Mouse (Mus musculus): Measurements from ENCODE around the gene Pm20d1. TPM values are rescaled to one million over a fixed set of nuclear protein-coding genes. Genes with fewer than 3 reads are reported as not detected.

Pm20d1 gene
- polyA plus RNA-seq, 2 experiments = 2.0 to 3.4 TPM

DNA sequence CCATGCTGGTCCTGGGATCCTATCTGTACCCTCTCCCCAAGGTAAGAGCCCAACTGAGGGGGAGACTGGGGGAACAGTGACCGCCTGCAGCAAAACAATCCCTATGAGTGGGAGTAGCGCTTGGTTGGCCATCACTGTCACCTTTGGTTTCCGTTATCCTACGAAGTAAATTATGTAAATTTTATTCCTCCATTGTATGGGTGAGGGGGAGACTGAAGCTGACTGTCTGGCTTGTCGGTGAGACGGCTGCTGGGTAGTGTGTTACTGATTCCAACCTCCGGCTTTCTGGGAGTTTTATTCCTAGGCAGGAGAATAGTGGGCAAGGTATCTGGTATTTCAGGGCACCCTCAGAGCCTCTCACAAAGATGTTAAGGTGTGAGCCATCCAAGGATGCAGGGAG lies 38.4 kb upstream of the Pm20d1 start:
- Histone ChIP-seq H3K4me1 (replicated peaks; ENCODE audit: control insufficient read depth in 2 of 2, insufficient read depth in 2 of 2, low read length in 1 of 2) (peaks cover 2 to 10% of the 10 kb centered on the region in 2 experiments; a peak in 3 of 4 replicates), H3K9ac (replicated peaks) (no peak overlapping the region), H3K36me3 (replicated peaks; ENCODE audit: control insufficient read depth, insufficient read depth, low read depth) (no peaks in the 10 kb centered on the region), H3K27ac (no peak overlapping the region), H3K9me3 (ENCODE audit: control insufficient read depth, low read length) (no peaks in the 10 kb centered on the region), H3K4me3 (ENCODE audit: insufficient read depth in 1 of 2, low read depth in 2 of 2, low read length in 2 of 2) (no peak overlapping the region), H3K27me3 (ENCODE audit: control insufficient read depth, insufficient read depth, low read length) (no peaks in the 10 kb centered on the region), H3K4me2 (ENCODE audit: low read depth) (no peak overlapping the region)
- no peak for TF ChIP-seq EP300 (IDR thresholded peaks at IDR 0.05; ENCODE audit: low read depth)
- DNase-seq (ENCODE audit: low read depth in 3 of 3, low spot score in 3 of 3) (no peak), ATAC-seq (ENCODE audit: insufficient read depth) (no peak)
- 66% methylated on average over 7 of the region's 7 CpGs for WGBS (ENCODE audit: insufficient replicate concordance)

DNA sequence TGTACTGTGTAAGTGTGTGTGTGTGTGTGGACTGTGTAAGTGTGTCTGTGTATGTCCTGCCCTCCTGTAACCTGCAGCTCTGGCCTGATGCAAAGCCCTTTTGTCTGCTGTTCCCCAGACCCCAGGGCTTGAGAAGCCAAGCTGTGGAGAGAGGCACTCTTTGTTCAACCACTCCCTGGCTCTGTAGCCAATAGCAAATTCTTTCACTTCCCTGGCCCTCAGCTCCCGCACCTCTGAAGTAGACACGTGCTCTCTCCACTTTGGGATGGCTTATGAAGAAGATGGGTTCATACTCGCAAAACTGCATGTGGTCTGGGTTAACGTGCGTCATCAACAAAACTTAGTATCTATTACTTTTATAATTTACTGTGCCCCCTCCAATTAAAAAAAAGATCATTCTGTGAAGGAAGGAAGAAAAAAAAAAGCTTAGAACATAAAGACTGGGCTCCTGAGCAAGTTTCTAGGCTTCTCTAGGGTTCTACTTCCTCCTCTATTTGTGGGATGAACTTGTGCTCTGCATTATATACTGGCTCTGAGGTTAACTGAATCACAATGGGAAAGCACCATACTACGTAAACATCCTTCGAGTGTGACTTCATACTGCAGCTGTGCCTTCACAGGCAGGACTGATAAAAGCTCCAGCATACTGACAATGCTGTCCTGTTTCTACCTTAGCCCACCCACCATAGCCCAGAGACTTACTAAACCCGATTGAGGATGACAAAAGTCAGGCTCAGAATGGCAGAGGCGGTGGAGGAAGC lies 37.3 kb upstream of the Pm20d1 start:
- DNase-seq (ENCODE audit: low read depth in 3 of 3, low spot score in 3 of 3) (no peak), ATAC-seq (ENCODE audit: insufficient read depth) (no peak)
- TF ChIP-seq CTCF (IDR thresholded peaks at IDR 0.05; ENCODE audit: low read depth) = no peak
- H3K4me3 ChIP-seq (ENCODE audit: insufficient read depth in 1 of 2, low read depth in 2 of 2, low read length in 2 of 2) = no peak overlapping the region
- no peaks in the 10 kb centered on the region for H3K36me3 ChIP-seq (replicated peaks; ENCODE audit: control insufficient read depth, insufficient read depth, low read depth)
- WGBS (ENCODE audit: insufficient replicate concordance) = 52% methylated on average over 9 of the region's 9 CpGs
- peaks cover 0 to under 1% of the 10 kb centered on the region in 2 experiments; a peak in 2 of 4 replicates for H3K4me1 ChIP-seq (replicated peaks; ENCODE audit: control insufficient read depth in 2 of 2, insufficient read depth in 2 of 2, low read length in 1 of 2)
- H3K27me3 ChIP-seq (ENCODE audit: control insufficient read depth, insufficient read depth, low read length) = no peaks in the 10 kb centered on the region
- no peak overlapping the region for H3K9ac ChIP-seq (replicated peaks)
- no peaks in the 10 kb centered on the region for H3K9me3 ChIP-seq (ENCODE audit: control insufficient read depth, low read length)
- H3K27ac ChIP-seq = no peak overlapping the region
- H3K4me2 ChIP-seq (ENCODE audit: low read depth) = no peak overlapping the region

DNA sequence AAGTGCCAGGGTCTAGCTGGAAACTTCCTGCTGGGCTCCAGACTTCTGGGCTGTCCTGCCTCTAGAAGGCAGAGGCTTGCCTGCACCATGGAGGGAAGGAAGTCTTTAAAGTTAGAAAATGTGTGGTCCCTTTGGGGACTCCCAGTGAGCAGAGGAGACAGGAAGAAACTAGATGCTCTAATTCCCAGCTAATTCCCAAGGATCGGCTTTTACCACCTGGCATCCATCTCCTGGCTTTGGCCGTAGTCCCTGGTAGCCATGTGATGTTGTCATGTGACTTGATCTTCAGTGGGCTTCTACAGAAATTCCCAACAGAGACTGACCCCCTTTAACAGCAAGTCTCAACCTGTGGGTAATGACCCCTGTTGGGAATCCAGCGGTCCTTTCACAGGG lies 36.8 kb upstream of the Pm20d1 start:
- DNase-seq (ENCODE audit: low read depth in 3 of 3, low spot score in 3 of 3) = no peak
- 75% methylated on average over 3 of the region's 3 CpGs for WGBS (ENCODE audit: insufficient replicate concordance)
- no peaks in the 10 kb centered on the region for H3K27me3 ChIP-seq (ENCODE audit: control insufficient read depth, insufficient read depth, low read length)
- no peak for ATAC-seq (ENCODE audit: insufficient read depth)
- H3K4me2 ChIP-seq (ENCODE audit: low read depth) = no peak overlapping the region
- no peaks in the 10 kb centered on the region for H3K36me3 ChIP-seq (replicated peaks; ENCODE audit: control insufficient read depth, insufficient read depth, low read depth)
- H3K4me1 ChIP-seq (replicated peaks; ENCODE audit: control insufficient read depth in 2 of 2, insufficient read depth in 2 of 2, low read length in 1 of 2) = no peaks in the 10 kb centered on the region
- H3K9ac ChIP-seq (replicated peaks) = no peak overlapping the region
- no peak overlapping the region for H3K27ac ChIP-seq
- H3K4me3 ChIP-seq (ENCODE audit: insufficient read depth in 1 of 2, low read depth in 2 of 2, low read length in 2 of 2) = no peak overlapping the region
- no peak for TF ChIP-seq EP300 (IDR thresholded peaks at IDR 0.05; ENCODE audit: low read depth)
- TF ChIP-seq CTCF (IDR thresholded peaks at IDR 0.05; ENCODE audit: low read depth) = no peak
- no peaks in the 10 kb centered on the region for H3K9me3 ChIP-seq (ENCODE audit: control insufficient read depth, low read length)

DNA sequence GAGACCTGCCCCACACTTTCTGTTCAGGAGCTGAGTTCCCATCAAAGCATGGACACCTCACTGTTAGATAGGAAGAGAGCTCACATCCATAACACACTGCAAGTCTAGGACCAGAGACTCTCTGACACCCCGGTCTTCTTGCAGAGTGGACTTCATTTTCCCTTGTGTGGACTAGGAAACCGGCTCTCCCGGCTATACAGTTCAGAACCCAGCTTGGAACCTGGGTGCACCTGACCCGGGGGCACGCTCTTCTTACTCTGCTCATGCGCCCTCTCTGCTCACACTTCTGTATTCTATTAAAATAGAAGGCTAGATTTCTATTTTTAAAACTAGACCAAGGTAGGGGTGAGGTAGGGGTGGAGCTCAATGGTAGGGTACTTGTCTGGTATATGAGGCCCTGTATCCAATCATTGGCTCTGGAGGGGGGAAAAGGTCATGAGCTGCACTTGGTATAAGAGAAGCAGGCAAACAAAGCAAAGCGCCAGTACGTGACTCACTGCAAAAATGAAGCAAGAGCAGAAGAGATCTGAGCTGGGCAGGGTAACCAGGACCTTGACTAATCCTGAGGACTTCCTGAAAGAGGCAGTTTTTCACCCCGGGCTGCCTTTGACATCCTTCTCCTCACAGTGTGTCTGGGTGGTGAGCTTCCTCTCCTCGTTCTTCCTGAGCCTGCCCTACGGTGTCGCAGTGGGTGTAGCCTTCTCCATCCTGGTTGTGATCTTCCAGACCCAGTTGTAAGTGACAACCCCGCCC lies 35.9 kb upstream of the Pm20d1 start:
- no peaks in the 10 kb centered on the region for H3K4me1 ChIP-seq (replicated peaks; ENCODE audit: control insufficient read depth in 2 of 2, insufficient read depth in 2 of 2, low read length in 1 of 2)
- 48% methylated on average over 13 of the region's 13 CpGs for WGBS (ENCODE audit: insufficient replicate concordance)
- DNase-seq (ENCODE audit: low read depth in 3 of 3, low spot score in 3 of 3) (peak in 1 of 3 experiments; percentile 13), ATAC-seq (ENCODE audit: insufficient read depth) (no peak)
- H3K27me3 ChIP-seq (ENCODE audit: control insufficient read depth, insufficient read depth, low read length) = no peaks in the 10 kb centered on the region
- no peak overlapping the region for H3K27ac ChIP-seq
- no peaks in the 10 kb centered on the region for H3K9me3 ChIP-seq (ENCODE audit: control insufficient read depth, low read length)
- no peaks in the 10 kb centered on the region for H3K36me3 ChIP-seq (replicated peaks; ENCODE audit: control insufficient read depth, insufficient read depth, low read depth)
- TF ChIP-seq EP300 (IDR thresholded peaks at IDR 0.05; ENCODE audit: low read depth) = no peak
- H3K4me3 ChIP-seq (ENCODE audit: insufficient read depth in 1 of 2, low read depth in 2 of 2, low read length in 2 of 2) = no peak overlapping the region
- H3K9ac ChIP-seq (replicated peaks) = no peak overlapping the region
- no peak overlapping the region for H3K4me2 ChIP-seq (ENCODE audit: low read depth)

DNA sequence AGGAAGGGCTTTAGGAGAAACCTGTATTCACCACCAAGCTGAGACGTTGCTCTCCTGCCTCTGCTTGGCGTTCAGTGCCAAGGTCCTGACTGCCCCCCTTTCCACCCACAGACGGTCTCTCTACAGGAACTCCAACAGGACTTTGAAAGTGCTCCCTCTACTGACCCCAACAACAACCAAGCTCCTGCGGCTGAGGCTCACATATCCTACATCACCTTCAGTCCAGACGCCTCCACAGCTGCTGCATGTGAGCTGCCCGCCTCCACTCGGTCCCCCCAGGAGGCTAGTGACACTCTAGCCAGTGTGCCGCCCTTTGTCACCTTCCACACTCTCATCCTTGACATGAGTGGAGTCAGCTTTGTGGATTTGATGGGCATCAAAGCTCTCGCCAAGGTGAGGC lies 33.5 kb upstream of the Pm20d1 start:
- DNase-seq (ENCODE audit: low read depth in 3 of 3, low spot score in 3 of 3) (no peak), ATAC-seq (ENCODE audit: insufficient read depth) (no peak)
- WGBS (ENCODE audit: insufficient replicate concordance) = 33% methylated on average over 9 of the region's 9 CpGs
- Histone ChIP-seq H3K36me3 (replicated peaks; ENCODE audit: control insufficient read depth, insufficient read depth, low read depth) (no peaks in the 10 kb centered on the region), H3K27ac (no peak overlapping the region), H3K4me1 (replicated peaks; ENCODE audit: control insufficient read depth in 2 of 2, insufficient read depth in 2 of 2, low read length in 1 of 2) (no peaks in the 10 kb centered on the region), H3K27me3 (ENCODE audit: control insufficient read depth, insufficient read depth, low read length) (no peaks in the 10 kb centered on the region), H3K4me3 (ENCODE audit: insufficient read depth in 1 of 2, low read depth in 2 of 2, low read length in 2 of 2) (no peak overlapping the region), H3K4me2 (ENCODE audit: low read depth) (no peak overlapping the region), H3K9me3 (ENCODE audit: control insufficient read depth, low read length) (no peaks in the 10 kb centered on the region), H3K9ac (replicated peaks) (no peak overlapping the region)
- TF ChIP-seq CTCF (IDR thresholded peaks at IDR 0.05; ENCODE audit: low read depth) = no peak
- TF ChIP-seq EP300 (IDR thresholded peaks at IDR 0.05; ENCODE audit: low read depth) = no peak
